Mouse (Mus musculus): ENCODE measurements at regions not wholly inside any gene's neighbourhood (a gene's known extent, or its start where the extent isn't known, plus 50 kb on each side); places are given as distances from the start of the nearest gene placed in this dataset.
"Not testable (repeated sequence)": the region's sequence is repeated elsewhere in the genome, so short reads cannot be mapped to it uniquely, and the experiment has no call there.

- Histone ChIP-seq H3K9ac (ENCODE audit: low read depth, low read length) (no peak overlapping the region), H3K27ac (ENCODE audit: low read depth, low read length) (no peak overlapping the region), H3K9me3 (ENCODE audit: control insufficient read depth) (no peaks in the 10 kb centered on the region), H3K27me3 (replicated peaks; ENCODE audit: control insufficient read depth, insufficient read depth, low read length) (no peaks in the 10 kb centered on the region), H3K4me3 (ENCODE audit: low read depth, low read length) (no peak overlapping the region), H3K4me2 (replicated peaks; ENCODE audit: low read depth) (no peak overlapping the region), H3K4me1 (replicated peaks; ENCODE audit: control insufficient read depth, insufficient read depth, low read length) (no peaks in the 10 kb centered on the region), H3K36me3 (ENCODE audit: control insufficient read depth, insufficient read depth) (no peaks in the 10 kb centered on the region)
- TF ChIP-seq CTCF (IDR thresholded peaks at IDR 0.05; ENCODE audit: low read depth): no peak
- no peak for ATAC-seq
- 6% methylated on average over 2 of the region's 2 CpGs for WGBS
Measured at GRCm38 (mm10) chr6:60657117-60657911, 172.3 kb downstream of the Snca start.

- not testable (repeated sequence) for H3K4me1 ChIP-seq (replicated peaks; ENCODE audit: control insufficient read depth, insufficient read depth, low read length); H3K36me3 ChIP-seq (ENCODE audit: control insufficient read depth, insufficient read depth); H3K27ac ChIP-seq (ENCODE audit: low read depth, low read length); H3K4me3 ChIP-seq (ENCODE audit: low read depth, low read length); H3K27me3 ChIP-seq (replicated peaks; ENCODE audit: control insufficient read depth, insufficient read depth, low read length); H3K9ac ChIP-seq (ENCODE audit: low read depth, low read length); ATAC-seq; H3K4me2 ChIP-seq (replicated peaks; ENCODE audit: low read depth); H3K9me3 ChIP-seq (ENCODE audit: control insufficient read depth)
- WGBS: 55% methylated on average over 2 of the region's 2 CpGs
Measured at GRCm38 (mm10) chr6:60646983-60647617, 182.6 kb downstream of the Snca start.

GRCm38 (mm10) chr6:60642251-60642650 is 187.4 kb downstream of the Snca start:
- H3K27ac ChIP-seq (ENCODE audit: low read depth, low read length): no peak overlapping the region
- no peaks in the 10 kb centered on the region for H3K36me3 ChIP-seq (ENCODE audit: control insufficient read depth, insufficient read depth)
- H3K9ac ChIP-seq (ENCODE audit: low read depth, low read length): no peak overlapping the region
- WGBS: 63% methylated on average over 2 of the region's 2 CpGs
- H3K4me3 ChIP-seq (ENCODE audit: low read depth, low read length): no peak overlapping the region
- H3K27me3 ChIP-seq (replicated peaks; ENCODE audit: control insufficient read depth, insufficient read depth, low read length): no peaks in the 10 kb centered on the region
- TF ChIP-seq CTCF (IDR thresholded peaks at IDR 0.05; ENCODE audit: low read depth): no peak
- no peak for ATAC-seq
- no peak overlapping the region for H3K4me2 ChIP-seq (replicated peaks; ENCODE audit: low read depth)
- no peaks in the 10 kb centered on the region for H3K9me3 ChIP-seq (ENCODE audit: control insufficient read depth)
- H3K4me1 ChIP-seq (replicated peaks; ENCODE audit: control insufficient read depth, insufficient read depth, low read length): no peaks in the 10 kb centered on the region

- ATAC-seq: no peak
- Histone ChIP-seq H3K27ac (ENCODE audit: low read depth, low read length) (no peak overlapping the region), H3K4me2 (replicated peaks; ENCODE audit: low read depth) (no peak overlapping the region), H3K9me3 (ENCODE audit: control insufficient read depth) (no peaks in the 10 kb centered on the region), H3K9ac (ENCODE audit: low read depth, low read length) (no peak overlapping the region), H3K27me3 (replicated peaks; ENCODE audit: control insufficient read depth, insufficient read depth, low read length) (no peaks in the 10 kb centered on the region), H3K4me3 (ENCODE audit: low read depth, low read length) (no peak overlapping the region), H3K4me1 (replicated peaks; ENCODE audit: control insufficient read depth, insufficient read depth, low read length) (no peaks in the 10 kb centered on the region), H3K36me3 (ENCODE audit: control insufficient read depth, insufficient read depth) (no peaks in the 10 kb centered on the region)
- no peak for TF ChIP-seq CTCF (IDR thresholded peaks at IDR 0.05; ENCODE audit: low read depth)
Measured at GRCm38 (mm10) chr6:60616313-60616712, 213.3 kb downstream of the Snca start.

GRCm38 (mm10) chr6:60600201-60600600 is 229.5 kb downstream of the Snca start:
- H3K9ac ChIP-seq (ENCODE audit: low read depth, low read length): no peak overlapping the region
- no peaks in the 10 kb centered on the region for H3K36me3 ChIP-seq (ENCODE audit: control insufficient read depth, insufficient read depth)
- no peak for TF ChIP-seq CTCF (IDR thresholded peaks at IDR 0.05; ENCODE audit: low read depth)
- no peaks in the 10 kb centered on the region for H3K4me1 ChIP-seq (replicated peaks; ENCODE audit: control insufficient read depth, insufficient read depth, low read length)
- H3K27ac ChIP-seq (ENCODE audit: low read depth, low read length): no peak overlapping the region
- ATAC-seq: no peak
- no peak overlapping the region for H3K4me3 ChIP-seq (ENCODE audit: low read depth, low read length)
- H3K27me3 ChIP-seq (replicated peaks; ENCODE audit: control insufficient read depth, insufficient read depth, low read length): no peaks in the 10 kb centered on the region
- no peaks in the 10 kb centered on the region for H3K9me3 ChIP-seq (ENCODE audit: control insufficient read depth)
- H3K4me2 ChIP-seq (replicated peaks; ENCODE audit: low read depth): no peak overlapping the region

GRCm38 (mm10) chr6:60564261-60564660 is 265.4 kb downstream of the Snca start:
- H3K4me2 ChIP-seq (replicated peaks; ENCODE audit: low read depth): no peak overlapping the region
- H3K27ac ChIP-seq (ENCODE audit: low read depth, low read length): no peak overlapping the region
- TF ChIP-seq CTCF (IDR thresholded peaks at IDR 0.05; ENCODE audit: low read depth): peak; percentile 58
- H3K4me1 ChIP-seq (replicated peaks; ENCODE audit: control insufficient read depth, insufficient read depth, low read length): no peaks in the 10 kb centered on the region
- H3K9me3 ChIP-seq (ENCODE audit: control insufficient read depth): no peaks in the 10 kb centered on the region
- no peaks in the 10 kb centered on the region for H3K36me3 ChIP-seq (ENCODE audit: control insufficient read depth, insufficient read depth)
- 77% methylated on average over 1 of the region's 1 CpGs for WGBS
- H3K27me3 ChIP-seq (replicated peaks; ENCODE audit: control insufficient read depth, insufficient read depth, low read length): no peaks in the 10 kb centered on the region
- no peak overlapping the region for H3K9ac ChIP-seq (ENCODE audit: low read depth, low read length)
- no peak overlapping the region for H3K4me3 ChIP-seq (ENCODE audit: low read depth, low read length)
- no peak for ATAC-seq
